Mouse (Mus musculus) heart, adult 2 months (tissue): Measurements from ENCODE around the gene Agap2.

Experiments used
- CTCF ChIP-seq: fragments of 200-600 bp; IDR thresholded peaks from 2 replicates; pipeline ENCODE4 v1.8.1; 2022; ENCODE audit warnings: antibody characterized with exemption, mild to moderate bottlenecking, moderate library complexity
- EP300 ChIP-seq: fragments of 200-500 bp; IDR thresholded peaks from 2 replicates; pipeline ENCODE4 v1.6.1; 2011; ENCODE audit warnings: low read depth, low read length, control low read depth; ENCODE audit not compliant: insufficient read depth

DNA sequence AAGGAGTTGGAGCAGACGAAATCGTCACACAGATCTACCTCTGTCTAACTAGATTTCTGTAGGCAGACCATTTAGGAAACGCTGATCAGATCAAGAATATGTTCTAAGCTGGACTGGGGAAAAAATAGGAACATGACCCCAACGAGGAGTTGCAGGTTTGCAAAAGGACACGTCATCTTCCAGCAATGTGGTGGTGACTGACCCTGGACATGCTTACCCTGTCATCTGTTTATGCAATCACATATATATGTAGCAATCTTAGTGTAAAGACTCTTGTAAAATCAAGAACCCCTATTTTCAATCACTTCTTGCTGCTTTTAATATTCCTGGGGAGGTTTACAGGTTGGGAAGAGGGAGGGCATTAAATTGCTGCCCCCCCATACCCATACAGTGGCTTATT, 12.6 kb upstream of the Agap2 start:
- TF ChIP-seq CTCF: no peak
- no peak for TF ChIP-seq EP300
